Mouse (Mus musculus) cerebellum, adult 9-10 months (tissue): ENCODE measurements around the gene Tmem245.
A peak's percentile ranks its signal among the peaks of the same experiment; 100 is the strongest.

ENCODE experiments used
- DNase-seq: peaks from one replicate; pipeline ENCODE4 v3.0.0; 2022

Tmem245 gene

GRCm38 (mm10) chr4:56864016-56864415 lies 83.2 kb downstream of the Tmem245 start:
- DNase-seq = peak; percentile 76

DNA sequence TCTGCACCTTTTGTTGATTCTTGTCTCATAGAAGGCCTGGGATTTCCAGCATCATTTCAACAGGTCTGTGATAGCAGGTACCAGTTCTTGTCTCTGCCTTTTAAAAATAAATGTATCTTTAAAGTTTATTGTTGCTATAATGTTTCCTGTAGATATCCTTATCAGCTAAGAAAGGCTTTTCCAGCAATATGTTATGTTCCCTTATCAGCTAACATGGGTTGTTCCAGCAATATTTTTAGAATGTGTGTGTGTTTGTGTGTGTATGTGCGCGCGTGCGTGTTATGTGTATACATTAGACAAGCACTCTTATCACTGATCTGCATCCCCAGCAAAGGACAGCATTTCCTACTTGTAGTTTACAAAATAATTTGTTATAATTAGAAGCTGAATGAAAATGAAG lies 85.7 kb downstream of the Tmem245 start:
- DNase-seq = no peak

DNA sequence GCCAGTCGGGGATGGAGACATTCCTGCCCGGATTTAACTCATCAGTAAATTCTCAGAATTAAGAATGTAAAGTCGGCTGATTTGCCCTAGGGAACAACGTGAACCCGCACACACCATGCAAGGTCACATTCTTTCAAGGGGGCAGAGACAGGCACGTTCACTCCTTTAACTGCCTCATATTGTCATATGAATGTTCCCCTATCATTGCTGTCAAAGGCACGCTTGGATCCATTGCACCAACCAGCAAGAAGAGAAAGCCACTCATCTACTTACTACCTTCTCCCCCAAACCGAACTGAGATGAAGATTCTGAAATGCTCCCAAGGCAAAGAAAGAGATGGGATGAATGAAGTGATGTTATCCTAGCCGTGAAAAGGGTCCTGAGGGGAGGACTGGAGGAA lies 88.5 kb downstream of the Tmem245 start:
- DNase-seq = no peak

GRCm38 (mm10) chr4:56856371-56856949 lies 90.8 kb downstream of the Tmem245 start:
- no peak for DNase-seq

GRCm38 (mm10) chr4:56855935-56856334 lies 91.3 kb downstream of the Tmem245 start:
- DNase-seq = no peak

DNA sequence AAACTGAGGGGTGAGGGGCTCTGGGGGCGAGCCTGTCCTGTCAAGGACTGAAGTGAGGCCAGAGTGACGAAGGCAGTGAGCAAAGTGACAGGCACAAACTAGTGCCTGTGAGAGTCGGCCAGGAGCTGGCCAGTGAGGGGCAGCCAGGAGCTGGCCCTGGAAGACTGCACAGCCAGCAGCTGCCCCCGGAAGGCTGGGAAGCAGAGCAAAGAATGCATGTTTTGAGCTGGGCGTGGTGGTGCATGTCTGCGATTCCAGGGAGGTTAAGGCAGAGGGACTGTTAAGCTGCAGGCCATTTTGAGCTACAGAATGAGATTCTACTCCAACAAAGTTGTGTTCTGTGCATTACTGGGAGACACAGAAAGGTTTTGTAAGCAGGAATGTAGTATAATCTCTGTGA lies 96.5 kb downstream of the Tmem245 start:
- DNase-seq = no peak

DNA sequence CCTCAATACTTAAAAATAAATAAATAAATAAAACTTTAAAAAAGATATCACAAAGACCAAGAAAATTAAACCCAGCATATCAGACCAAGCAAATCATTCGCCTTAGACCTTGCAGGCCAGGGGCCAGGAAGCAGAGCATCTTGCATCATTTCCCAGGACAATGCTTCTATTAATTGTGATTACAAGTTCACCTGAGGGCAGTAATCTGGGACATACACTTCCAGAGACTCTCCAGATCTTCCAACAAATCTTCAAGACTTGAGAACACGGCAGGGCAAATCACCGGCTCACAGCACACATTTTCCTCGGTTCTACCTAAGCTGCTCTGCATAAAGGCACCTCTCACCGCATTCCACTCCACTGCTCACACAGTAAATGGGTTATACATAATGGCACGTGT lies 99.2 kb downstream of the Tmem245 start:
- DNase-seq = no peak

GRCm38 (mm10) chr4:56847400-56847799 lies 99.8 kb downstream of the Tmem245 start:
- DNase-seq = no peak

- DNase-seq = no peak
Measured at GRCm38 (mm10) chr4:56845896-56846533, 101.2 kb downstream of the Tmem245 start.

DNA sequence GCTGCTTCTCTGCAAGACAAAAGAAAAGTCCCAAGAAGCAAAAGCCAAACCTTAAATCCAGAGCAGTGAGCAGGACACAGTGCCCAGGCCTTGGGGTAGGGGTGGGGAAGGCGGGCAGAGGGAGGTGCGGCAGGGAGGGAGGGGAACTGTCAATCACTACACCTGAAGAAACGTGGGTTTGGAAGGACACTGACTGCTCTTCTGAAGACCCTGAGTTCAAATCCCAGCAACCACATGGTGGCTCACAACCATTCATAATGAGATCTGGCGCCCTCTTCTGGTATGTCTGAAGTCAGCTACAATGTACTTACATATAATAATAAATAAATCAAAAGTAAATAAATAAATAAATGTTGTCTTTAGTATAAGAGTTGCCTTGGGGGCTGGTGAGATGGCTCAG lies 102.3 kb downstream of the Tmem245 start:
- DNase-seq = no peak

GRCm38 (mm10) chr4:56843963-56844362 lies 103.3 kb downstream of the Tmem245 start:
- DNase-seq = no peak

DNA sequence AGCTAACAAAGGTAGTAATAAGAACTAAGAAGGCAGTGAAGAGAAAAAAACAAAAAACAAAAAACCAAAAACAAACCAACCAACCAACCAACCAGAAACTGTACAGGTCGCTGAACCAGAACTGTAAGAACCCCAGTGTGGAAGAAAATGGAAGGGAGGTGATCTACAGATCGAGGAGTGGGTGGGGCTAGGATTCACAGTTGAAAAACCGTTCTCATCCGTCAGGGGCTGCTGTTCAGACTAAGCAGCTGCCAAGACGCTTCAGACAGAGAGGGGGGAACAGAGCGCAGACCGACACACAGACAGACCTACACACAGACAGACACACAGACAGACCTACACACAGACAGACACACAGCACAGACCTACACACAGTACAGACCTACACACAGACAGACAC lies 104.7 kb downstream of the Tmem245 start:
- DNase-seq = no peak

- DNase-seq = no peak
Measured at GRCm38 (mm10) chr4:56840297-56840696, 106.9 kb downstream of the Tmem245 start.

DNA sequence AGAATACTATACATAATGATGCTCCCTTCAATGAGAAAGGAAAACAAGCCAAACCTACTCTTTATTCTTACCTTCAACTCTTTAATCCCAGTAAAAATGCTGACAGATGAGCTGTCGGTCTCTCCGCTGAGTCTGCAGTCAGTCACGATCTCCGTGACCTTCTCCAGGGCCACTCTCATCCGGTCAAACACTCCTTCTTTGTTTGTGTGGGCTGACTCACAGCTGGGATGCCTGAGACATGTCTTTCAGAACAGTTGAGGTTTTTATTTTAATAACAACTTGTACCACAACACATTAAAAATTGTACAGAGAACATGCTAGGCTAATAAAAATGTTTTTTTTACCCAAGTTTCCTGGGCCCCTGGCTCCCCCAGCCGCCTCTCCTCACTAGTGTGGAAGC lies 109.6 kb downstream of the Tmem245 start:
- no peak for DNase-seq

- no peak for DNase-seq
Measured at GRCm38 (mm10) chr4:56831998-56832397, 115.2 kb downstream of the Tmem245 start.

DNA sequence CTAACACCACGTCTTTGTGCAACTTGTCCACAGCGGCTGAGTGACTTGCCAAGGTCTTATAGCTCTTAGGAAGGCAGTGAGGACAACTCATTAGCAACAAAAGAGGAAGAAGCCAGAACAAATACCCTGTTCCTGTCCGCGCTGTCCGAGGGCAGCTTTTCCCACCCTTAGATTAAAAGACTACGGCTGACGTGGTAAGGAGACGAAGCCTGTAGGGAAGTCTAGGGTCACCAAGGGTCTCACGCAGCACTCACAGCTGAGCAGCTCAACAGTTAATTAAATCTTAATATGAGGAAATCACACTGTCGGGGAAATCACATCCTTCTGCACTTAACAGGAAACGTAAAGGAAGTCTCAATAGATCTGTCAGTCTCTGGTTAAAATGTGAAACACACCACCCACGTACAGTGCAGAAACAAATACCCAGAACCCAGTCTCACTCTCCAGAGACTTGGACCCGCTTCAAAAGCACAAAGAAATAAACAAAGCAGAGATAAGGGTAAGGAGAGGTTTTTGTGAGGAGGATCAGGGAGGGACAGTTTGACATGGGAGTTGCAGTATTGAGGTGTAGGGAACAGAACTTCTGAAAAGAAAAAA lies 116.1 kb downstream of the Tmem245 start:
- DNase-seq = no peak

GRCm38 (mm10) chr4:56829511-56829921 lies 117.7 kb downstream of the Tmem245 start:
- DNase-seq = no peak

- DNase-seq = no peak
Measured at GRCm38 (mm10) chr4:56828932-56829331, 118.3 kb downstream of the Tmem245 start.

DNA sequence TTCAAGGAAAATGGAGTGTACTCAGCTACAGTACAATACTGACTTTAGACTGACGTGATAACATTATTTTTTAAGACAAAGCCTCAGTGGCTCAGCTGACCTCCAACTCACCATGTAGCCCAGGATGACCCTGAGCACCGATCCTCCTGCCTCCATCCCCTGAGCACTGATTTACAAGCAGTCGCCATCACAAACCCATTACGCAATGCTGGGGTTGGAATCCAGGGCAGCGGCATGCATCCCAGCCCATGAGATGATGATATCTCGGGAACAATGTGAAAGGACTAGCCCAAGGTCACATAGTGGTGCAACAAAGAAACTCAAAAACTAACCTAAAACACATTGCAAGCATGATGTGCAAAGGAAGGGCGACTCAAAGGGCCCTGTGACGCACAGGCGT lies 123.0 kb downstream of the Tmem245 start:
- DNase-seq = no peak

GRCm38 (mm10) chr4:56820017-56820550 lies 127.2 kb downstream of the Tmem245 start:
- DNase-seq = peak; percentile 70
